Mouse (Mus musculus) hindbrain, embryonic 15.5 days (tissue): Measurements from ENCODE around the gene Aknad1. TPM values are rescaled to one million over a fixed set of nuclear protein-coding genes. Genes with fewer than 3 reads are reported as not detected.

Experiments used
- polyA plus RNA-seq: library from polyadenylated mRNA; unstranded; fragments of >200 nt; fragmentation: Nextera tagmentation; extraction: Ambion mirVana; gene quantifications from 2 replicates; pipeline ENCODE4 v1.2.1, GENCODE M21; 2015

Aknad1 gene
- polyA plus RNA-seq, 1 experiment from 2014 or later, result not detected

Other genes starting within 250 kb of the Aknad1 start
- 2.4 and 2.5 TPM in 2 replicates for gene 1700013F07Rik, start 205.5 kb upstream of the Aknad1 start, polyA plus RNA-seq
- gene 5330417C22Rik, start 203.1 kb upstream of the Aknad1 start, polyA plus RNA-seq, result 15.1 and 18.9 TPM in 2 replicates
- gene Tmem167b, start 177.2 kb upstream of the Aknad1 start, polyA plus RNA-seq, result 51.1 and 54.0 TPM in 2 replicates
- 46.2 and 52.8 TPM in 2 replicates for gene Taf13, start 168.0 kb upstream of the Aknad1 start, polyA plus RNA-seq
- 103 and 105 TPM in 2 replicates for gene Wdr47, start 148.4 kb upstream of the Aknad1 start, polyA plus RNA-seq
- gene Clcc1, start 85.7 kb upstream of the Aknad1 start, polyA plus RNA-seq, result 36.5 and 42.0 TPM in 2 replicates
- gene Gpsm2, start 17.3 kb upstream of the Aknad1 start, polyA plus RNA-seq, result 20.2 and 22.6 TPM in 2 replicates
- 14.5 and 15.5 TPM in 2 replicates for gene Stxbp3, start 100.9 kb downstream of the Aknad1 start, polyA plus RNA-seq
- gene Fndc7, start 150.3 kb downstream of the Aknad1 start, polyA plus RNA-seq, result 0.05 TPM in 1 of 2 replicates, not detected in the other
- gene Prpf38b, start 172.1 kb downstream of the Aknad1 start, polyA plus RNA-seq, result 51.8 and 54.4 TPM in 2 replicates
- gene Henmt1, start 200.2 kb downstream of the Aknad1 start, polyA plus RNA-seq, result 2.3 and 2.5 TPM in 2 replicates
- 0.66 TPM in 1 of 2 replicates, not detected in the other for gene Gm9857, start 200.8 kb downstream of the Aknad1 start, polyA plus RNA-seq